Mouse (Mus musculus): ENCODE measurements around the gene Hnrnpl.
A peak's percentile ranks its signal among the peaks of the same experiment; 100 is the strongest.

The Hnrnpl gene

GRCm38 (mm10) chr7:28829821-28830220 lies 21.5 kb downstream of the Hnrnpl start:
- no peak for DNase-seq (ENCODE audit: low spot score in 2 of 2)

GRCm38 (mm10) chr7:28830981-28831380 lies 22.6 kb downstream of the Hnrnpl start:
- DNase-seq (ENCODE audit: low spot score in 2 of 2) = no peak

- DNase-seq (ENCODE audit: low spot score in 2 of 2) = no peak
These were observed 23.2 kb downstream of the Hnrnpl start for GRCm38 (mm10) chr7:28831411-28832125.

- DNase-seq (ENCODE audit: low spot score in 2 of 2) = no peak
These were observed 23.8 kb downstream of the Hnrnpl start for GRCm38 (mm10) chr7:28832137-28832536.

GRCm38 (mm10) chr7:28833723-28834347 lies 25.5 kb downstream of the Hnrnpl start, which contains the start of gene Lgals4:
Lgals4 (plus strand) TSS chr7:28833854.
- no peak for DNase-seq (ENCODE audit: low spot score in 2 of 2)

DNA sequence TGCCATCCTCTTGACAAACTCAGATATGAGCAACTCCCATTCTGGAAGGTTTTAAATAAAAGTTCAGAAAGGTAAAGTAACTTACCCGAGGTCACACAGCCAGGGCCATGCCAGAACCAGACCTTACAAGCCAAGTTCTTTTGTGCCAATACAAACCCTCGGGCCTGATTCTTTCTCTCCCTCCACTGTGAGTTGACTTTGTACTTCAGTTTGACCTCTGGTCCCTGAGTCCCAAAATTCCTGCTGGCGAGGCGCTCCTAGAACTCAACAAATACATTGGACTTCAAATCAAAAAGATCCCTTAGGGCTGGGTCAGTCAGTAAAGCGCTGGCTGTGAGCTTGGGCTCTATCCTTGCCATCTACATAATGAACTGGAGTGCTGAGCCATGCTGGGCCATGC lies 28.6 kb downstream of the Hnrnpl start:
- DNase-seq (ENCODE audit: low spot score in 2 of 2) = no peak

GRCm38 (mm10) chr7:28838331-28838730 lies 30.0 kb downstream of the Hnrnpl start:
- no peak for DNase-seq (ENCODE audit: low spot score in 2 of 2)

GRCm38 (mm10) chr7:28847273-28847672 lies 38.9 kb downstream of the Hnrnpl start:
- DNase-seq (ENCODE audit: low spot score in 2 of 2) = no peak

- no peak for DNase-seq (ENCODE audit: low spot score in 2 of 2)
These were observed 41.4 kb downstream of the Hnrnpl start for GRCm38 (mm10) chr7:28849700-28850236.

GRCm38 (mm10) chr7:28850642-28851041 lies 42.3 kb downstream of the Hnrnpl start:
- DNase-seq (ENCODE audit: low spot score in 2 of 2) = no peak

GRCm38 (mm10) chr7:28859953-28860352 lies 51.6 kb downstream of the Hnrnpl start:
- no peak for DNase-seq (ENCODE audit: low spot score in 2 of 2)

DNA sequence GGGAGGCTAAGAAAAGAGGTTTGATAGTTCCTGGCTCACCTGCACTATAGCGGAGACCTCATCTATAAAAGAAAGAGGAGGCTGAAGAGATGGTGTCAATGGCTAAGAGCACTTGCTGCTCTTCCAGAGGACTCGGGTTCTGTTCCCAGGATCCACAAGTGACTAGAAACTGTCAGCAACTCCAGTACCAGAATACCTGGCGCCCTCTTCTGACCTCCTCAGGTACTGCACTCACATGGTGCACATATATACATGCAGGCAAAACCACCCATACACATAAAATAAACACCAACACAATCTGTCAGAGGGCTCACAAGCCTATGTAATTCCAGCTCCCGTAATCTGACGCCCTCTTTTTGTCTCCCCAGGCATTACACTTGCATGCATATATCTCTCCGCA lies 52.6 kb downstream of the Hnrnpl start:
- no peak for DNase-seq (ENCODE audit: low spot score in 2 of 2)

DNA sequence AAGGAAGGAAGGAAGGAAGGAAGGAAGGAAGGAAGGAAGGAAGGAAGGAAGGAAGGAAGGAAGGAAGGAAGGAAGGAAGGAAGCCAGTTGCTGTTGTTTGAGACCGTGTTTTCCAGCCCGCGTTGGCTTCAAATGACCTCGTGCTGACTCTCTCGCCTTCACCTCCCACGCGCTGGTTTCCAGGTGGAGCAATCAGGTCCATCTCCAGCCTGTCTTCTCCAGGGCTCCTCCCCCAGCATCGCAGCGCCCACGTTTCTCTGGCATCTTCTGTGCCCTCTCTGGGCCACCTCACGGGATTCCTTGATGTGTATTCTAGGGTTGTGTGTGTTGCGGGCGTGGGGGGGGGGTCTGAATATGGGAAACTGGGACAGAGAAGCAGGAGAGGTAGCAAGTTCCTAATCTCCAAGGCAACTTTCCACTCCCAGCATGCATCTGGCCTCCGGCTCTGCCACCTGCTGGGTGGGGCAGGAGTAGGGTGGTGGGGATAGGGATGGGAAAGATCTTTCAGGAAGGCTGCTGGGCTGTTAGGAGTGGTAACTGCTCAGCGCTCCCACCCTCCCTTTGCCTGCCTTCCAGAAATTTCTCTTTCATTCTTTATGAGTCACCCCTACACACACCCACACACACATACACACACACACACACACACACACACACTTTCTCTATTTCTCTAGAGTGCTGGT lies 54.6 kb downstream of the Hnrnpl start:
- DNase-seq (ENCODE audit: low spot score in 2 of 2) = no peak

DNA sequence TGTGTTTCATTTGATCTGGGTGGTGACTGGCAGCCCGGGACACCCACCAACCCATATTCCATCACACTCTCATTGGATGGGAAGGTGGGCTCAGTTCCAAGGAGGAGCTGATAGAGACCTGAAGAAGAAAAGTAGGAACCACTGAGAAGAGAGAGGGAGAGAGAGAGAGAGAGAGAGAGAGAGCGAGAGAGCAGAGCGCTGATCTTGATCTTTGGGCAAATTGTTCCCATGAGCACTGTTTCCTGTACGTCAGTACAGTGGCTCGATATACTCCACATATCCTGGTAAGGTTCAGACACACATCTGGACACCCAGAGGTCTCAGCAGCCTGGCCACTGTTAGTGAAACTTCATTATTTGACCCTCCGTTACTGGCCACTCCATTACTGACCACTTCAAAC lies 55.2 kb downstream of the Hnrnpl start, which contains the start of gene Lgals7:
Gene Lgals7, plus strand, starts transcription at position 314 of the 400 bp plus-strand sequence.
- DNase-seq (ENCODE audit: low spot score in 2 of 2) = no peak

- DNase-seq (ENCODE audit: low spot score in 2 of 2) = no peak
These were observed 56.0 kb downstream of the Hnrnpl start for GRCm38 (mm10) chr7:28864288-28864750.

GRCm38 (mm10) chr7:28865481-28866300 lies 57.4 kb downstream of the Hnrnpl start:
- peak; percentile 65 to 79 for DNase-seq (ENCODE audit: low spot score in 2 of 2)

DNA sequence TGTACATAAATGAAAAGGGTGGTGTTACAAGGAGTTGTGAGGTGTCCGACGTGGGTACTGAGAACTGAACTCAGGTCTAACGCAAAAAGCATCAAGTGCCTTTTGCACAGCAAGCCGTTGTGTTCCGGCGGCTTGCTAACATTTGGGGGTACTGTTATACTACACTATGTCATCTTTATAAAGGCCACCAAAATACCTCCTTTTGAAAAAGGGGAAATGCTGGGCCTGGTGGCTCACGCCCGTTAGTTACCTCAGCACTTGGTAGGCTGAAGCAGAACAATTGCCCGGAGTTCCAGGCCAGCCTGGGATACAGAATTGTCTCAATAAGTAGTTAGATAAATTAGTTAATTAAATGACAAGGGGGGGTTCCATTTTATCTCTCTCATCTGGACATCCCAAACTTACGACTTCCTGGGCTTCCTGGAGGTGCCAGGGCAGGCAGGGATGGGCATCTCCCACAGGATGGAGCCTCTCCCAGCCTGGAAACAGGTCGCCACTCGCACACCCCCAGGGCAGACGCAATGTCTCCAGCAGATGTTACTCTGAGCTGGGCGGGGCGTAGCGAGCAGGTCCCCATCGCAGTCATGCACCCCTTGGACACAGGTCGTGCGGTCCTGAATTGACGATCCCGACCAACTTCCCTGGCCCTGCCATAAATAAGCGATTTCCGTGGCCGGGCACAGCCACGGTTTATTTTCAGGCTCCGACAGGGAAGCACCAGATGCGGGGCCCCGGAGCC lies 58.6 kb downstream of the Hnrnpl start:
- DNase-seq (ENCODE audit: low spot score in 2 of 2) = no peak

- DNase-seq (ENCODE audit: low spot score in 2 of 2) = peak in 1 of 2 experiments; percentile 59
These were observed 59.4 kb downstream of the Hnrnpl start for GRCm38 (mm10) chr7:28867508-28868340.

DNA sequence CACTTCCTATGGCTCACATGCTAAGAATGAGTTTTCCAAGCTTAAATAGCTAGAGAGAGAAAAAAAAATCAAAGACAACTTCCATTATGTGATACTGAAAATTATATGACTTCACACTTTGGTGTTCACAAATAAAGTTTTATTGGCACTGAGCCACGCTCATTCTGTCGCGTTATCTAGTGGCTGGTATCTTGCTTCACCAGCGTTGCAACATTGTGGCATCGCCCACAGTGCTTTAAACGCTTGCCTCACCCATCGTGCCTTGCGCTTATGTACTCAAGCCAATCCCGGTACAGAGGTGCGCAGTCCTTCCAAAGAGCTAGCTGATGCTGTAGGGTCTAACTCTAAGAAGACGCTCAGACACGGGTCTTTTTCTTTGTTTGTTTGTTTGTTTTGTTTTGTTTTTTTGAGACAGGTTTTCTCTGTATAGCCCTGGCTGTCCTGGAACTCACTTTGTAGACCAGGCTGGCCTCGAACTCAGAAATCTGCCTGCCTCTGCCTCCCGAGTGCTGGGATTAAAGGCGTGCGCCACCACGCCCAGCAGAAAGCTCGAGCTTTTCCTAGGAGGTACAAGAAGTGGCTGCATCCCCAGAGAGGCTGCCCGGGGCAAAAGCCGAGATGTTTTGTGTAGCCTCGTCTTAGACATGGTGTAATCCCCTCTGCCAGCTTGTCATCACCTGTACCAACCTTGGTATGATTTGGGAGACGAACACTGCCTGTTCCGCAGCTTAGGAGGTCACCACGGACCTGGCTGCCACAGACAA lies 62.7 kb downstream of the Hnrnpl start:
- no peak for DNase-seq (ENCODE audit: low spot score in 2 of 2)

All from frontal cortex, postnatal 25 days (tissue).